Mouse (Mus musculus) forebrain, embryonic 16.5 days (tissue): Measurements from ENCODE around the gene Arhgap23. TPM values are rescaled to one million over a fixed set of nuclear protein-coding genes. Genes with fewer than 3 reads are reported as not detected.

Source experiments
- ATAC-seq: fragments of 200-750 bp; cut with Nextera tagmentation; 2 replicates; pipeline ENCODE4 v1.8.0; 2017; ENCODE audit warnings: mild to moderate bottlenecking, moderate library complexity
- H3K27ac ChIP-seq: fragments of 300-500 bp; sonication (generic); 2 replicates; pipeline ENCODE4 v1.5.1; 2014; ENCODE audit warnings: low read length, control low read depth
- H3K27me3 ChIP-seq: fragments of 300-500 bp; sonication (generic); replicated peaks from 2 replicates; pipeline ENCODE4 v1.6.1; 2014; ENCODE audit warnings: low read length; ENCODE audit not compliant: control insufficient read depth, insufficient read depth
- H3K36me3 ChIP-seq: fragments of 300-500 bp; sonication (generic); 2 replicates; pipeline ENCODE4 v1.6.1; 2014; ENCODE audit not compliant: control insufficient read depth, insufficient read depth
- H3K4me1 ChIP-seq: fragments of 300-500 bp; sonication (generic); replicated peaks from 2 replicates; pipeline ENCODE4 v1.6.1; 2014; ENCODE audit warnings: low read length; ENCODE audit not compliant: control insufficient read depth, insufficient read depth
- H3K4me2 ChIP-seq: fragments of 300-500 bp; sonication (generic); 2 replicates; pipeline ENCODE4 v1.6.1; 2014; ENCODE audit warnings: mild to moderate bottlenecking, low read length, control low read depth
- H3K4me3 ChIP-seq: fragments of 300-500 bp; sonication (generic); replicated peaks from 2 replicates; pipeline ENCODE4 v1.5.1; 2014; ENCODE audit warnings: mild to moderate bottlenecking, low read length, control low read depth
- H3K9ac ChIP-seq: fragments of 300-500 bp; sonication (generic); replicated peaks from 2 replicates; pipeline ENCODE4 v1.6.1; 2014; ENCODE audit warnings: low read depth, low read length, control low read depth
- H3K9me3 ChIP-seq: fragments of 300-500 bp; sonication (generic); 2 replicates; pipeline ENCODE4 v1.6.1; 2016; ENCODE audit warnings: low read length; ENCODE audit not compliant: control insufficient read depth
- WGBS: fragments of 180-500 bp; shearing (Covaris S2); extraction: QIAGEN DNeasy Blood & Tissue Kit; methylation state at CpG from one replicate; pipeline ENCODE4 v1.1.7; 2014; 5-methylcytosine and 5-hydroxymethylcytosine counted together
- polyA plus RNA-seq: library from polyadenylated mRNA; unstranded; fragments of >200 nt; fragmentation: Nextera tagmentation; extraction: Ambion mirVana; gene quantifications from 2 replicates; pipeline ENCODE4 v1.2.1, GENCODE M21; 2015

Arhgap23 gene
- polyA plus RNA-seq, 1 experiment from 2014 or later: 7.5 TPM

DNA sequence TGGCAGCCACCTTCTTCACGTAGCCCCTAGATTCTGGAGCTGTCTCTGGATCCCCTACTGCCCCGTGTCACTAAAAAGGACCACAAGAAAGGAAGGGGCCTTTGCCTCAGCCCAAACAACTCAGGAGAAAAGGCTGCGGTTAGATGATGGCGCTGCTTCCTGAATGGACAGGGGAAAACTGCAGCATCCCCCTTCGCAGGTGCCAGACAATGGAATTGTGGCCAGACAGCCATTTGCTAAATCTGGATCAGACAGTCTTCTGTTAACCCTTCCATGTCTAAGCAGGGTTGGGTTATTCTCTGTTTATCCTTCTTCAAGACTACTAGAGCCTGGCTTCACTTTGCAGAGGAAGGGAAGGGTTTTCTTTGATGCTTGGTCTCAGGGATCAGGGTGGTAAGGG lies 115.6 kb downstream of the Arhgap23 start:
- Histone ChIP-seq H3K27ac (no peak overlapping the region), H3K9me3 (no peaks in the 10 kb centered on the region), H3K9ac (no peak overlapping the region), H3K4me3 (no peak overlapping the region), H3K27me3 (peaks cover 15% of the 10 kb centered on the region), H3K36me3 (peaks cover 8% of the 10 kb centered on the region), H3K4me2 (no peak overlapping the region), H3K4me1 (peaks cover 29% of the 10 kb centered on the region)
- WGBS: 60% methylated on average over 5 of the region's 5 CpGs
- no peak for ATAC-seq

DNA sequence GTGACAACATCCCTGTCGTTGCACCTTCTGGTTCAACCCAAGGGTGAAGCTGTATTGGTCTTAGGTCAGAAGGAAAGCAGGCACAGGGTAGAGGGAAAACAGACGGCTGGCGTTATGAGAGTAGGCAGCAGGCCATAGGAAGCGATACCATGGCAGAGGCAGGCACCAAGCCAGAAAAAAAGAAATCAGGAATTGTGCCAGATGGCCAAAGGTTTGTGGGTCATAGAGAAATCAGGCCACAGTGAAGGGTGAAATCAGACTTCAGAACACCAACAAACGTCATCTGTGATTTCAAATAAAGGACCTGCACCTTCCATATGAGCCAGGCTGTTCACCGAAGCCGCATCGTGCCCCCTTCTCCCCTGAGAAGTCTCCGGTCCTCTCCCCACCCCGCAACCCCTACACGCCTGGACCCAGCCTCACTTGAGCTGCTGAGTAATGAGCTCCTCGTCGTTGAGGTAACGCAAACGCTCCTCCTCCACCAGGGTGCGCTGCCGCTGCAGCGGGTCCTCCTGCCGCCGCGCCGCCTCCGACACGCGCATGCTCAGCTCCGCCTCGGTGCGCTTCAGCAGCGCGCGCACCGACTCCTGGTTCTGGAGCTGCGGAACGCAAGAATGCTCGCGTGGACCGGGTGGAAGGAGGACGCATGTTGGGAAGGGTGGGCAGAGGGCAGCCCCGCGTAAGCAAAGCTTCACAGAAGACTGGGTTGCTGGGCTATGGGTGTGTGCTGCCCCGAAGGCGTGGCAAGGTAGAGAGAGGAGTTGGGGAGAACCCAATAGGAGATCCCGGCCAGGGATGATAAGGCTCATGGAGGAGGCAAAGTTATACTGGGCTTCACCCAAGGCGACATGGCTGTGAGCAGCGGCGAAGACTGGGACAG lies 116.3 kb downstream of the Arhgap23 start:
- Histone ChIP-seq H3K36me3 (peaks cover 4% of the 10 kb centered on the region), H3K27ac (no peak overlapping the region; the same call in 1 of the 2 replicates)
- 6% methylated on average over 46 of the region's 46 CpGs for WGBS

DNA sequence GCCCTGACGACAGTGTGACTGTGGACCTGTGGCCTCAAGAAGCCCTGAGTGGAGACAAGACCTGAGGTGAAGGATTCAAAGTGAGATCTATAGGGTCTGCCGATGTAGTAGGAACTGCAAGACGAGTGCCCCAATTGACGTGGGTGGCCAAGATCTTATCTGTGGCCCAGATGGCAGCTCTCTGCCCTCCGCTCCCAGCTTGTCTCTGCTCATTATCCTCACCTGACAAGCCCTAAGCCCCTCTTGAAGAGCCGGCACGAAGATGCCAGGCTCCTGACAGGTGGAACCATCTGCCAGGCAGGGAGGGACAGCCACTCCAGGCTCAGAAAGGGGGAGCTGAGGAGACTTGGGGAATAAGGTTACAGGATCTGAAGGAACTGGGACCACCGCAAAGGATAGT lies 117.0 kb downstream of the Arhgap23 start:
- Histone ChIP-seq H3K4me1 (peaks cover 42% of the 10 kb centered on the region), H3K9ac (no peak overlapping the region), H3K27me3 (peaks cover 20% of the 10 kb centered on the region), H3K9me3 (no peaks in the 10 kb centered on the region), H3K4me2 (no peak overlapping the region), H3K27ac (no peak overlapping the region), H3K4me3 (no peak overlapping the region), H3K36me3 (peaks cover 4% of the 10 kb centered on the region)
- WGBS: 40% methylated on average over 8 of the region's 8 CpGs
- ATAC-seq: no peak

More for the DNA sequence above, 116.3 kb downstream of the Arhgap23 start:
- ATAC-seq: peak; percentile 82
- no peaks in the 10 kb centered on the region for H3K9me3 ChIP-seq
- H3K27me3 ChIP-seq: peaks cover 20% of the 10 kb centered on the region
- H3K9ac ChIP-seq: peak overlapping the region; percentile 53
- H3K4me3 ChIP-seq: peak overlapping the region; percentile 34
- peaks cover 35% of the 10 kb centered on the region for H3K4me1 ChIP-seq
- H3K4me2 ChIP-seq: peak overlapping the region; percentile 70

DNA sequence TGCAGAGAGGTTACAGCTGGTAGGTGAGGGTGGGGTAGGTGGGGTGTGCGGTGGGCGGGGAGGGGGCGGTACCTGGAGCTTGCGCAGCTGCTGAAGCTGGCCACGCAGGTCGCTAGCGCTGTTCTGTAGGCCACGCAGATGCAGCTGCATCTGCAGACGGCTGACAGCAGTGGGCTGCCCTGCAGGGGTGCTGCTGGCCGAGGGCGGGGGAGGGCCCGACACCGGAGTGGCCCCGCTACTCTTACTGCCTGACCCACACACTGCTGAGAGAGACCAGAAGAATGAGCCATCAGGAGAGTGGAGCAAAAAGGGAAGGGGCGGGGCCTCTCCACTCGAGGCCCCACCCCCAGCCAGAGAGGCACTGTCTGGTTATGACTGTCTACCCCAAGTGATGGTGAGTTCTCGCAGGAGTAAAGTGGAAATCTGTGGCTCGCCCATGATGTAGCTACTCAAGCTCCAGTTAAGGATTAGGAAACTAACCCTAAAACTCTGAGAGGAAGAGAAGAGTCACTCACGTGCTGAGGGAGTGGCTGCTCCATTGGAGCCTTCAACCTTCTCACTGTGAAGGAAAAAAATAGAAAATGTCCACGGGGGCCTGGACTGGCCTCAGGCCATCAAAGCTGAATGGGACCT lies 117.7 kb downstream of the Arhgap23 start:
- H3K4me2 ChIP-seq: no peak overlapping the region

GRCm38 (mm10) chr11:97533653-97534052 lies 118.3 kb downstream of the Arhgap23 start:
- H3K4me2 ChIP-seq: no peak overlapping the region
- no peak overlapping the region for H3K4me3 ChIP-seq
- no peak for ATAC-seq
- 71% methylated on average over 7 of the region's 7 CpGs for WGBS
- peaks cover 4% of the 10 kb centered on the region for H3K36me3 ChIP-seq
- no peak overlapping the region for H3K9ac ChIP-seq
- H3K27me3 ChIP-seq: peaks cover 23% of the 10 kb centered on the region
- peaks cover 48% of the 10 kb centered on the region for H3K4me1 ChIP-seq
- H3K9me3 ChIP-seq: no peaks in the 10 kb centered on the region
- no peak overlapping the region for H3K27ac ChIP-seq

More for the DNA sequence above, 117.7 kb downstream of the Arhgap23 start:
- no peak for ATAC-seq
- Histone ChIP-seq H3K36me3 (peaks cover 4% of the 10 kb centered on the region), H3K9me3 (no peaks in the 10 kb centered on the region), H3K27me3 (peaks cover 22% of the 10 kb centered on the region), H3K4me1 (peaks cover 48% of the 10 kb centered on the region), H3K9ac (no peak overlapping the region), H3K27ac (no peak overlapping the region), H3K4me3 (no peak overlapping the region)
- 19% methylated on average over 20 of the region's 20 CpGs for WGBS

- peak overlapping the region; percentile 29; the same call in 1 of the 2 replicates for H3K9ac ChIP-seq
- ATAC-seq: no peak
- peaks cover 4% of the 10 kb centered on the region for H3K36me3 ChIP-seq
- H3K4me3 ChIP-seq: no peak overlapping the region
- H3K4me1 ChIP-seq: peaks cover 48% of the 10 kb centered on the region
- no peak overlapping the region for H3K27ac ChIP-seq
- 0 out of 2 replicates have a peak overlapping the region, but pooled peaks have one; percentile 1 for H3K4me2 ChIP-seq
- 11% methylated on average over 93 of the region's 95 CpGs for WGBS
- no peaks in the 10 kb centered on the region for H3K9me3 ChIP-seq
- H3K27me3 ChIP-seq: peaks cover 23% of the 10 kb centered on the region
These were observed 119.3 kb downstream of the Arhgap23 start for GRCm38 (mm10) chr11:97534442-97535307.

GRCm38 (mm10) chr11:97535308-97535630 lies 119.9 kb downstream of the Arhgap23 start:
- ATAC-seq: no peak
- H3K27me3 ChIP-seq: peaks cover 23% of the 10 kb centered on the region
- no peak overlapping the region for H3K27ac ChIP-seq
- peaks cover 4% of the 10 kb centered on the region for H3K36me3 ChIP-seq
- peaks cover 50% of the 10 kb centered on the region for H3K4me1 ChIP-seq
- no peak overlapping the region for H3K4me2 ChIP-seq
- H3K9me3 ChIP-seq: no peaks in the 10 kb centered on the region
- H3K4me3 ChIP-seq: no peak overlapping the region
- H3K9ac ChIP-seq: peak overlapping the region; percentile 29; the same call in 1 of the 2 replicates
- 41% methylated on average over 5 of the region's 5 CpGs for WGBS

DNA sequence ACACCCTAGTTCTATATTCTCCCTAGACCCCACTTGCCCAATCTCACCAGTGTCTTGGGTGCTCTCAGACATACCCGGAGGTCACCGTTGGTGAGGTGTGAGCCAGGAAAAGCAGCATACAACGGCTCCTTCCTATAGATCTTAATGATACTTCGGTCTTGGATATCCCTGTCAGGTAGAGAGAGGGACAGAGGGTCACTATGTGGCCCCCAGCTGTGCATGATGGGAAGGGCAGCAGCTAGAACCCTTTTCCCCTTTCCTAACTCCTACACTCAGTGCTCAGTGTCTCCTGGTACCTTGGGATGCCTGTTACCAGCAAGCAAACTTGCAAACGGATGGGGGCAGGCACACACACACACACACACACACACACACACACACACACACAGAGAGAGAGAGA lies 120.3 kb downstream of the Arhgap23 start:
- Histone ChIP-seq H3K9ac (no peak overlapping the region), H3K27me3 (peaks cover 23% of the 10 kb centered on the region), H3K27ac (no peak overlapping the region), H3K9me3 (no peaks in the 10 kb centered on the region), H3K4me2 (no peak overlapping the region), H3K4me1 (peaks cover 54% of the 10 kb centered on the region), H3K4me3 (no peak overlapping the region), H3K36me3 (peaks cover 4% of the 10 kb centered on the region)
- 61% methylated on average over 4 of the region's 5 CpGs for WGBS
- no peak for ATAC-seq
